In genomic region chr3:96593790-96594560, GRCm38 (mm10) we compare ENCODE assay signal across 8 mouse cellular contexts. TPM values are rescaled to one million over a fixed set of nuclear protein-coding genes. Genes with fewer than 3 reads are reported as not detected.
DNase-seq lines count a peak whose midpoint lies in the region; ATAC-seq lines count a peak whose summit lies in the region.

Gene Polr3gl, minus strand, starts transcription at chr3:96594181.

- H3K9me3 ChIP-seq in forebrain, embryonic 10.5 days, result no peaks in the 10 kb centered on the region
- no peaks in the 10 kb centered on the region for H3K9me3 ChIP-seq in heart, embryonic 15.5 days (replicated peaks)
- no peaks in the 10 kb centered on the region for H3K9me3 ChIP-seq in liver, embryonic 15.5 days (replicated peaks)
- H3K9me3 ChIP-seq in neural tube, embryonic 12.5 days, result no peaks in the 10 kb centered on the region

- peak within 1 kb of the TSS; percentile 88 for H3K9ac ChIP-seq in heart, embryonic 15.5 days
- peak within 1 kb of the TSS; percentile 74 for H3K9ac ChIP-seq in liver, embryonic 15.5 days
- peak within 1 kb of the TSS; percentile 54 for H3K9ac ChIP-seq in neural tube, embryonic 12.5 days

- peak; percentile 91 for ATAC-seq in CD4-positive, CD25-positive, alpha-beta regulatory T cell, adult 4 months
- ATAC-seq in heart, embryonic 15.5 days (replicated peaks; ENCODE audit: insufficient number of reproducible peaks, insufficient read depth, low FRiP score, low read depth), result peak; percentile 83
- peak; percentile 94 for ATAC-seq in liver, embryonic 15.5 days (ENCODE audit: insufficient read depth)
- peak; percentile 76 for ATAC-seq in neural tube, embryonic 12.5 days (ENCODE audit: low FRiP score, low read depth)

- peak within 1 kb of the TSS; percentile 85 for H3K4me2 ChIP-seq in heart, embryonic 15.5 days
- H3K4me2 ChIP-seq in liver, embryonic 15.5 days, result peak within 1 kb of the TSS; percentile 79
- H3K4me2 ChIP-seq in neural tube, embryonic 12.5 days (replicated peaks), result peak within 1 kb of the TSS; percentile 84

- peaks cover 55% of the 10 kb centered on the region for H3K4me1 ChIP-seq in forebrain, embryonic 10.5 days
- peaks cover 49% of the 10 kb centered on the region for H3K4me1 ChIP-seq in heart, embryonic 15.5 days (replicated peaks)
- peaks cover 44% of the 10 kb centered on the region for H3K4me1 ChIP-seq in liver, embryonic 15.5 days (replicated peaks)
- peaks cover 44% of the 10 kb centered on the region for H3K4me1 ChIP-seq in neural tube, embryonic 12.5 days

- H3K36me3 ChIP-seq in forebrain, embryonic 10.5 days (replicated peaks), result 0 out of 2 replicates have a peak, but pooled peaks cover 4% of the 10 kb centered on the region
- no peaks in the 10 kb centered on the region for H3K36me3 ChIP-seq in heart, embryonic 15.5 days
- H3K36me3 ChIP-seq in liver, embryonic 15.5 days (replicated peaks), result no peaks in the 10 kb centered on the region
- H3K36me3 ChIP-seq in neural tube, embryonic 12.5 days, result no peaks in the 10 kb centered on the region

- DNase-seq in c-Kit-negative CD71-positive TER-119-positive erythroid progenitor cells, embryonic 14.5 days (ENCODE audit: low read depth, low spot score), result peak; percentile 88
- peak; percentile 94 for DNase-seq in forebrain, embryonic 10.5 days (ENCODE audit: extremely low spot score, low spot score)
- DNase-seq in kidney, postnatal 25 days, result peak; percentile 97
- peak; percentile 93 for DNase-seq in telencephalon, adult 2 months (ENCODE audit: low read depth, low spot score)

- WGBS in forebrain, embryonic 10.5 days, result 0% methylated on average over 35 of the region's 38 CpGs
- WGBS in heart, embryonic 15.5 days, result under 1% methylated on average over 38 of the region's 38 CpGs
- WGBS in liver, embryonic 15.5 days (ENCODE audit: insufficient replicate concordance), result under 1% methylated on average over 38 of the region's 38 CpGs
- WGBS in neural tube, embryonic 12.5 days, result under 1% methylated on average over 38 of the region's 38 CpGs

- peaks cover 45% of the 10 kb centered on the region for H3K27me3 ChIP-seq in forebrain, embryonic 10.5 days (ENCODE audit: poor library complexity, severe bottlenecking)
- no peaks in the 10 kb centered on the region for H3K27me3 ChIP-seq in heart, embryonic 15.5 days
- peaks cover 43% of the 10 kb centered on the region for H3K27me3 ChIP-seq in liver, embryonic 15.5 days
- peaks cover 22% of the 10 kb centered on the region for H3K27me3 ChIP-seq in neural tube, embryonic 12.5 days (replicated peaks)

- H3K27ac ChIP-seq in forebrain, embryonic 10.5 days, result peak within 1 kb of the TSS; percentile 89
- H3K27ac ChIP-seq in heart, embryonic 15.5 days, result peak within 1 kb of the TSS; percentile 92
- peak within 1 kb of the TSS; percentile 86 for H3K27ac ChIP-seq in liver, embryonic 15.5 days (replicated peaks)
- H3K27ac ChIP-seq in neural tube, embryonic 12.5 days, result peak within 1 kb of the TSS; percentile 21; the same call in 1 of the 2 replicates

- H3K4me3 ChIP-seq in forebrain, embryonic 10.5 days, result peak within 1 kb of the TSS; percentile 67
- peak within 1 kb of the TSS; percentile 85 for H3K4me3 ChIP-seq in heart, embryonic 15.5 days
- peak within 1 kb of the TSS; percentile 72 for H3K4me3 ChIP-seq in liver, embryonic 15.5 days (replicated peaks)
- H3K4me3 ChIP-seq in neural tube, embryonic 12.5 days, result peak within 1 kb of the TSS; percentile 52

RNA-seq across cellular contexts. Expression of gene Polr3gl, which starts in this region (rescaled TPM):
- polyA plus RNA-seq in CD4-positive, CD25-positive, alpha-beta regulatory T cell, adult 4 months (2017; shearing (Covaris generic)), result 10 to 100 TPM; 40.6 to 51.4 TPM
- 23.8 and 27.3 TPM in 2 replicates for polyA plus RNA-seq in forebrain, embryonic 10.5 days (2016; fragmentation: Nextera tagmentation; extraction: Ambion mirVana)
- polyA plus RNA-seq in heart, embryonic 15.5 days (2015; fragmentation: Nextera tagmentation; extraction: Ambion mirVana), result 34.8 and 38.3 TPM in 2 replicates
- polyA plus RNA-seq in liver, embryonic 15.5 days (2015; fragmentation: Nextera tagmentation; extraction: Ambion mirVana), result 10.9 and 11.7 TPM in 2 replicates
- polyA plus RNA-seq in neural tube, embryonic 12.5 days (2016; fragmentation: Nextera tagmentation; extraction: Ambion mirVana), result 40.3 and 40.9 TPM in 2 replicates

Comparison
In these comparisons a context has a peak if more than half of its experiments do, and no peak if none do; other contexts are left out.
1. Peak in every context shown above with its lines: DNase-seq, ATAC-seq, H3K4me3 ChIP-seq and H3K27ac ChIP-seq.
2. H3K27ac ChIP-seq: peak in every context shown above with its lines; median percentile 92 in heart, embryonic 15.5 days; 89 in forebrain, embryonic 10.5 days; 86 in liver, embryonic 15.5 days; 21 in neural tube, embryonic 12.5 days.